In the genomic region with DNA sequence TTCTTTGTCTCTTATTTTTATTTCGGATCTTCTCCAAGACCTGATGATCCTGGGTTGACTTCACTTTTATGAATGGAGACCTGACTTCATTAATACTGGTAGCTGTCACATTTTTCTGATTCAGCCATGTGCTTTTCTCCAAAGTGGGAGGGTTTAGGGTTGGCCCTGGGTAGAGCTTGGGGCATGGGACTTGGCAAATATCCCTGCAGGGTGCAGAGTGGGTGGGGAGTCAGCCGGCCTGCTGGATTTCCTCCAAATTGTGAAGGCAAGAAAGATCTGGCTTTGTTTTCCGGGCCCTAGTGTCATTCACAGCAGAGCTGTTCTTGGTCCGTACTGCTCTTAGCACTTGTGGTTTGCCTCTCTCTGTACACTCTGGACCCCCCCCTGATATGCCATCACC, we compare ENCODE assay signal across 12 mouse cellular contexts.
DNase-seq lines count a peak whose midpoint lies in the region; ATAC-seq and TF ChIP-seq lines count a peak whose summit lies in the region.
"Had no signal": no experiment of that assay in that cellular context is flagged by ENCODE, and none has a peak within 500 bp of the region (broad histone marks: within the 10 kb centered on the region; RNA-seq: fewer than 3 reads in every experiment).

No protein-coding gene starts in this region.

- DNase-seq in cerebellum, adult 9-11 months = peak; percentile 3
- DNase-seq in cerebellum, adult 11 months = no peak
- DNase-seq in midbrain, postnatal 0 days (ENCODE audit: low spot score) = peak; percentile 65
- no peak for DNase-seq in midbrain, embryonic 10.5 days (ENCODE audit: low spot score)
- DNase-seq in layer of hippocampus, adult 9-11 months = peak; percentile 11
- no peak for DNase-seq in thymus, postnatal 14 days
- DNase-seq: right cerebral cortex, adult 18-20 months had no signal

- no peak overlapping the region for H3K9ac ChIP-seq in hindbrain, embryonic 16.5 days (ENCODE audit: low read depth, low read length)
- no peak overlapping the region for H3K9ac ChIP-seq in hindbrain, embryonic 13.5 days
- no peak overlapping the region for H3K9ac ChIP-seq in midbrain, postnatal 0 days (replicated peaks; ENCODE audit: low read length, poor library complexity, severe bottlenecking)
- H3K9ac ChIP-seq: kidney, embryonic 15.5 days; liver, embryonic 14.5 days had no signal

- peaks cover 6% of the 10 kb centered on the region for H3K9me3 ChIP-seq in hindbrain, embryonic 16.5 days (ENCODE audit: control insufficient read depth, low read length)
- peaks cover 7% of the 10 kb centered on the region for H3K9me3 ChIP-seq in hindbrain, embryonic 13.5 days
- H3K9me3 ChIP-seq in midbrain, postnatal 0 days (ENCODE audit: low read length) = no peaks in the 10 kb centered on the region
- no peaks in the 10 kb centered on the region for H3K9me3 ChIP-seq in midbrain, embryonic 10.5 days (replicated peaks)
- H3K9me3 ChIP-seq: forebrain, embryonic 10.5 days; kidney, embryonic 15.5 days had no signal

- no peaks in the 10 kb centered on the region; the same call in 1 of the 2 replicates for H3K4me1 ChIP-seq in hindbrain, embryonic 16.5 days (ENCODE audit: control insufficient read depth, insufficient read depth, low read depth, low read length)
- peaks cover 7% of the 10 kb centered on the region for H3K4me1 ChIP-seq in hindbrain, embryonic 13.5 days (replicated peaks)
- H3K4me1 ChIP-seq in midbrain, postnatal 0 days (ENCODE audit: insufficient read depth, low read length) = no peaks in the 10 kb centered on the region
- H3K4me1 ChIP-seq in midbrain, embryonic 10.5 days = 0 out of 2 replicates have a peak, but pooled peaks cover 5% of the 10 kb centered on the region
- H3K4me1 ChIP-seq: kidney, embryonic 15.5 days had no signal

- H3K27me3 ChIP-seq in hindbrain, embryonic 16.5 days (replicated peaks; ENCODE audit: control insufficient read depth, insufficient read depth, low read length) = no peaks in the 10 kb centered on the region
- H3K27me3 ChIP-seq in hindbrain, embryonic 13.5 days = no peaks in the 10 kb centered on the region
- H3K27me3 ChIP-seq in midbrain, postnatal 0 days (ENCODE audit: insufficient read depth, low read length) = no peaks in the 10 kb centered on the region
- no peaks in the 10 kb centered on the region for H3K27me3 ChIP-seq in midbrain, embryonic 10.5 days (ENCODE audit: low read depth, poor library complexity, severe bottlenecking)
- H3K27me3 ChIP-seq: kidney, embryonic 15.5 days had no signal

- H3K27ac ChIP-seq in hindbrain, embryonic 16.5 days (ENCODE audit: low read depth, low read length) = no peak overlapping the region
- H3K27ac ChIP-seq in hindbrain, embryonic 13.5 days = no peak overlapping the region
- H3K27ac ChIP-seq in midbrain, postnatal 0 days (ENCODE audit: low read depth, low read length) = no peak overlapping the region
- no peak overlapping the region for H3K27ac ChIP-seq in midbrain, embryonic 10.5 days (replicated peaks)
- H3K27ac ChIP-seq: forebrain, embryonic 10.5 days; kidney, embryonic 15.5 days; liver, embryonic 14.5 days had no signal

- H3K36me3 ChIP-seq in hindbrain, embryonic 16.5 days (ENCODE audit: control insufficient read depth, insufficient read depth, low read length) = no peaks in the 10 kb centered on the region
- no peaks in the 10 kb centered on the region; the same call in 1 of the 2 replicates for H3K36me3 ChIP-seq in hindbrain, embryonic 13.5 days
- H3K36me3 ChIP-seq in midbrain, postnatal 0 days (ENCODE audit: insufficient read depth, low read length) = no peaks in the 10 kb centered on the region
- H3K36me3 ChIP-seq in midbrain, embryonic 10.5 days = no peaks in the 10 kb centered on the region
- H3K36me3 ChIP-seq: forebrain, embryonic 10.5 days; kidney, embryonic 15.5 days had no signal

- WGBS in hindbrain, embryonic 16.5 days = 37% methylated on average over 4 of the region's 4 CpGs
- 53% methylated on average over 4 of the region's 4 CpGs for WGBS in hindbrain, embryonic 13.5 days
- WGBS in midbrain, postnatal 0 days = 64% methylated on average over 4 of the region's 4 CpGs
- 88% methylated on average over 4 of the region's 4 CpGs for WGBS in midbrain, embryonic 10.5 days

- no peak overlapping the region for H3K4me2 ChIP-seq in hindbrain, embryonic 16.5 days (ENCODE audit: low read length)
- H3K4me2 ChIP-seq in hindbrain, embryonic 13.5 days = no peak overlapping the region
- no peak overlapping the region for H3K4me2 ChIP-seq in midbrain, postnatal 0 days (ENCODE audit: low read depth, low read length, poor library complexity, severe bottlenecking)
- H3K4me2 ChIP-seq: kidney, embryonic 15.5 days had no signal

- TF ChIP-seq CTCF in midbrain, postnatal 0 days (IDR thresholded peaks at IDR 0.05) = no peak

- no peak overlapping the region for H3K4me3 ChIP-seq in hindbrain, embryonic 16.5 days (ENCODE audit: low read length)
- no peak overlapping the region for H3K4me3 ChIP-seq in hindbrain, embryonic 13.5 days
- no peak overlapping the region for H3K4me3 ChIP-seq in midbrain, postnatal 0 days (ENCODE audit: low read depth, low read length)
- H3K4me3 ChIP-seq in midbrain, embryonic 10.5 days = no peak overlapping the region
- H3K4me3 ChIP-seq: forebrain, embryonic 10.5 days; kidney, embryonic 15.5 days had no signal

- peak; percentile 56; the same call in 1 of the 2 replicates for ATAC-seq in hindbrain, embryonic 16.5 days
- no peak for ATAC-seq in hindbrain, embryonic 13.5 days (ENCODE audit: low FRiP score)
- ATAC-seq in midbrain, postnatal 0 days (ENCODE audit: low FRiP score) = no peak

Comparison
In these comparisons a context has a peak if more than half of its experiments do, and no peak if none do; other contexts are left out.
1. DNase-seq: peak in cerebellum, adult 9-11 months (single experiment), midbrain, postnatal 0 days (single experiment) and layer of hippocampus, adult 9-11 months (single experiment); none in cerebellum, adult 11 months (single experiment), midbrain, embryonic 10.5 days (single experiment) and thymus, postnatal 14 days (single experiment).